Mouse (Mus musculus): ENCODE measurements at regions not wholly inside any gene's neighbourhood (a gene's known extent, or its start where the extent isn't known, plus 50 kb on each side); places are given as distances from the start of the nearest gene placed in this dataset.
"Not testable (repeated sequence)": the region's sequence is repeated elsewhere in the genome, so short reads cannot be mapped to it uniquely, and the experiment has no call there.

DNA sequence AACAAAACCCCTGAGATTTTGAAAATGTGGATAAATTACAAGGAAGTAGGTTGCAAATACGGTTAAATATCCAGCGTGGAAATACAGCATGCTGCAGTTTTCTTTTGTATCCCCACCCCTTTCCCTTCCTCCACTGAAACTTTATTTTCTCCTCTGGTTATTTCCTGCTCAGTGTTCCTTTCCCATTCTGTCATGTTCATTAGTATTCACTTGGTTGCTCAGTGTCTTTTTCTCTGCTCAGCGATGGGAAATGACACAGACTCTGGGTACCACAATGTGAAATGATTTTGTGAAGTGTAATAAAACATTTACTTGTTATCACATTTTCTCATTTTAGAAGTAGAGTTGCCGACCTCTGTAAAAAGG is 169.6 kb upstream of the Col8a1 start:
- no peak for DNase-seq

DNA sequence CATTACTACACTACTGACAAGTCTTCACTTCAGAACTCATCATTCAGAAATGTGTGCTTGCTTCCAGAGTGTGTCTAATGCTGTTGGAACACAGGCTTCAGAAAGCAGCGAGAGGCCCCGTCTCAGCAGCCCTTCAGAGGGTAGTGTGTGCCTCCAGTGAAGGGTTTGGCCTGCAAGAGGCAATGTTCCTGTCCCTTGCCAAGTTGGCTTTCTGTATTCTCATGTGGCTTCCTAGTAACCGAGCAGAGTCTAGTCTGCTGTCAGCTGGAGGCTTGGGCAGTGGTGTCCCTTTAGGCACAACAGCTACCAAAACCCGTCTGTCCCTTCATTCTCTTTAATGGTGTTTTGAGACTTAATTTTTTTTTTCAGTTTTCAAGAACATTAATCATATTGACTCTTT is 173.3 kb upstream of the Col8a1 start:
- DNase-seq = no peak

DNA sequence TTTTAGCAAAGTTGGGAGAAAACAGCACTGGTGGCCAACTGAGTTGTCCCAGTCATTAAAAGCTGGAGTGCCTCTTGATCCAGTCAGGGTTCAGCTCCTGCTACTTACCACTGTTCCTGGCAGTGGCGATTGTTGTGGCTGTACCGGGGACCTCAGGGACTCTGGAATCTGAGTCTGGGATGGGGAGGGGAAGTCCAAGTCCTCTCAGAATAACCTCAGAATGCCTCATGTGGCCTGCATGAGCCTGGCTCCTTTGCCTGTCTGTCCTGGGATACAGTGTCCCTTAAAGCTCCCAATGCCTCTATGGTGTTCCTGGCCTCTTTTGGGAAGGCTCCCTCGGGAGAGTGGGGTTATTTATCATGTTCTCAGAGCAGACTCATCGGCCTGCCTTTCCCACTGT is 173.8 kb upstream of the Col8a1 start:
- no peak for DNase-seq

DNA sequence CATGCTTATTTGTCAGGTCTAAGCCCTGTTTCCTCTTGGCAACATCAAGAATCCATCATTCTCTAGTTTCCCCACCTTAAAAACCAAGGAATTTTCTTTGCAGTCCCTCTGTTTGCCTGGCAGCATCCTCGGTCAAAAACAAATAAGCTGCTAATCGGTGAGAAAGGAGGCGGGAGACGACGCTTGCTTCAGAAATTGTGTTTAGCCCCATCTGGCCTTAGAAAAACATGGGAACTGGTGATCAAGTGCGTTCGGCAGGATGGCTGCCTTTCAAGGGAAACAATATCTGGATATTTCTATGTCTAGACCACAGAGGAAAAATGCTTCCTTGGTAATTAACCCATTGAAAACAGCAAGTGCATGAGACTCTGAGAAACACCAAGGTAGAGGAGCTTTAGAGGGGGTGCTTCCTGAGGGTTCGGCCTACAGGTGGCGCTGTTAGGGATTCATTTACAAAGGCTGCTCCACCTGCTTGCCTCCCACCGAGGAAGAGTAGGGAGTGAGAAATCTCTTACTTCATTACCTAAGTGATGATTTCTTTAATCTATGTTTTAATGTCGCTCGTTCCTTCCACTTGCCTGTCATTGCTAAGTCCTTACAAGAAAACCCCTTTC is 174.7 kb upstream of the Col8a1 start:
- no peak for DNase-seq

DNA sequence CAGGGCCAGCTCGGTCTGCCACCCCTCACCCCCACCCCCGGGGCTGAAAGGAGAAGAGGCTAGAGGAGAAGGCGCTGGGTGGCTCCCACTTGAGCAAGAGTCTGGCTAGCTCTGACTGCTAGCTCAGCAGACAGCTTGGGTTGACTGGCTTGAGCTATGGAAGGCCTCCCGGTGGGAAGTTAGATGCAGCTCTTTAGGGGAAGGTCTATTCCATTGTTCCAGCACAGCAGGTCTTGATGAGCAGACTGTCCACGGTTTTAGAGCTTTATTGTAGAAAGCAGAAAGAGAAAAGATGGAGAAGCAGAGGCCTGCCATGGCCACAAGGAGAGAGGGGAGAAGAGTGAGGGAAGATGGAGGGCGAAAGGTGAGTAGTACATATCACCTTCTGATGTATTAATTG is 190.9 kb upstream of the Col8a1 start:
- DNase-seq = no peak

DNA sequence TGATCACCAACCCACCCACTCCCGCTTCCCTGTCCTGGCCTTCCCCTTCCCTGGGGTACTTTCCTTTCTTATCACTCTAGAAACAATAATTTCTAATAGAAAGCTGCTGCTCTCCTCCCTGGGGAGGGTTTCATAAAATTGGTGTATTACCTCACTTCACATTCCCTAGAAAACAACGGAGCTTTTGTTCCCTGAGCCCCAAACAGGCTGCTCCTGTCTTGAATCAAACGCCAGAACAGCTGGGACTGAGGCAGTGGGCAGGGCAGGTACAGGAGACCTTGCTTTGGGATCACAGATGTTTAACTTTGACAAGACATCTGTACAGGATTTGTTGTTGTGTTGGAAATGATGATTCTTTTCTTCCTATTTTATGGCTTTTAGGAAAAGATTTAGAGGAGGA is 192.8 kb upstream of the Col8a1 start:
- DNase-seq = no peak

DNA sequence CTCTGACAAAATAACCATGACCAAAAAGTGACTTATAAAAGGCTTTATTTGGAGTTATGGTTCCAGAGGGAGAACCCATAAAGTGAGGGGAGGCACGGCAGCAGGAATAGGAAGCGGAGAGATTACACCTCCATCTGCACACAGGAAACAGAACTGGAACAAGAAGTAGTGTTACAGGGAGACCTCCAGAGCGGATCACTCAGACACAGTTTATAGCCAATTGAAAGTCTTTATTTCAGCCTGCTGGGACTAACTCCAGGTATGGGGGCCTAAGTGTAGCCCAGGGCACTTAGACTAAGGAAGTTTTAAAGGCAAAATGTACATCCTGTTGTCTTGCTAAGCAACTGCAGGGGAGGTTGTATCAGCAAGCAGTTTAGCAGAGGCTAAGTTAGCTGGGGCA is 195.1 kb upstream of the Col8a1 start:
- DNase-seq = no peak

DNA sequence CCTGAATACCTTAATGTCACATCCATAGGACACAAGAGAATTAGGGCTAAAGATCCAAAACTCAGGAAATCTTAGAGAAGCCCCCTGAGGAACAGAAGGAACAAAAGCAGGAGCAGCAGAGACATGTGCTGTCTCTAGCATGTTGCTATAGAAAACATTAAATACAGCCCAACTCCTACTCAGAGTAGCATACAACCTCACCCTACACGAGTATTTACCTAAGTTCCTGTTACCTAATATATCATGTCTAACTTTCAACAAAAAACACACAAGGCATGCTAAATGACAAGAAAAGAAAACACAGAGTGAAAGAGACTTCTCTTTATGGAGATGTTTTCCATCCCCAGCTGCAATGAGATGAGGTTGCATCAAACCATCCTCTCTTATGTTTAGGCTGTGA is 216.4 kb upstream of the Col8a1 start:
- no peak for DNase-seq

DNA sequence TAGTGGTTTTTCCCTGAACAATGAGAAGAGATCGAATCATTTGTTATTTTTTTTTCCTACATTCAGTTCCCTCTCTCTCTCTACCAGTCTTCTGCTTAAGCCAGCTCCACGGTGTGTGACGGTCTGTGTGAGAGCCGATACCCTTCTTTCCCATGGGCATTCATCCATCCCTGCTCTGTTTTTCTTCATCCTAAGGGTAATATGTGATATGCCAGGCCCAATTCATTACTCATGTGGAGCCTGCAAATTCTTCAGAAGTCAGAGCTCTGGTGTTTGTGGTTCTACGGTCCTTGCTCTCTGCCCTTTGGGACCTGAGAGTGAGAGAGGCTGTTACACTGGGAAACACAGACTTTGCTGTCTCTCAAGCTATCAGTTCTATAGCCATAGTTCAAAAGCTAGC is 229.6 kb upstream of the Col8a1 start:
- no peak for DNase-seq

DNA sequence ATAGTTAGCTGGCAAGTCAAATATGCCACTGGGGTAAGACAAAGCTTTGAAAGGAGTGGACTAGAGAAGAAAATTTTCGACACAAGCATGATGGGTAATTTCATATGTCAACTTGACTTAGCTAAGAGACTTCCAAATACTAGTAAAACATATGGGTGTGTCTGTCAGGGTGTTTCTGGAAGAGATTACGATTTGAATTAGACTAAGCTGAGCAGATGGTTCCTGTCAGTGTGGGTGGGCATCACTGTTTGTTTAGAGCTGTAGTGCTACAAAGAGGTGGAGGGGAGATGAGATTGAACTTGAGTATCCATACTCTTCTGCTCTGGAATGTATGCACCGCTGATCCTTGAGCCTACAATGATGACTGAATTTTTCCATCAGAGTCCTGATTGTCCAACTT is 251.2 kb upstream of the Col8a1 start:
- DNase-seq = no peak

DNA sequence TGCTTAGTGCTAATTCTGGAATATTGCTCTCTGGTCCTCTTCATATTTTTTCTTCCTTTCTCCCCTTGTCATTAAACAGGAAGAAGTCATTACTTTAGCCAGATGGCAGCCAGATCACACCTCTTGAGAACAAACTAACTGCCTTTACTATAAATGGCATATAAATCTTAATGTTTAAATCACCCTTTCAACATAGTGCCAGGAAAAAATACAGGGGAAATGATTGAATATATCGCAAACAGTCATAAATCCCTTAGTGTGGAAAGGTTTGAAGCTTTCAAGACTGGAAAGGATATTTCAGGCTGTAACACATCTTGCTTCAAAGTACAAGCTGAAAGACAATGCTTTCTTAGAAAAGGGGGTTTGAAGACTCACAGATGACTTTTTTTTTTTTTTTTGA is 259.0 kb upstream of the Col8a1 start:
- no peak for DNase-seq

DNA sequence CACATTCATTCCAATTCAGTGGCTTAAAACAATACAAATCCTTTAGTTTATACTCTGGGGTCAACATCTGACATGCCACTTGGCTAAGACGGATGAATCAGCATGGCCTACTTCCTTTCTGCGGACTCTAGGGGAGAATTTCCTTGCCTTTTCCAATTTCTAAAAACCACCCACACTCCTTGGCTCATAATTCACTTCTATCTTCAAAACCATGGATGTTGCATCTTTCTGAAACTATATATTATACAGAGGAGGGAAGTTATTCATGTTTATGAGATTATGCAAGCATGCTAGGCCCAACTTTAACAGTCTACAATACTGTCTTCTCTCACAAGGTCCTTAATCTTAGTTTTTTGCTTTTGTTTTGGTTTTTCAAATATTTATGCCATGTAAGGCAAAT is 273.0 kb upstream of the Col8a1 start:
- DNase-seq = no peak

DNA sequence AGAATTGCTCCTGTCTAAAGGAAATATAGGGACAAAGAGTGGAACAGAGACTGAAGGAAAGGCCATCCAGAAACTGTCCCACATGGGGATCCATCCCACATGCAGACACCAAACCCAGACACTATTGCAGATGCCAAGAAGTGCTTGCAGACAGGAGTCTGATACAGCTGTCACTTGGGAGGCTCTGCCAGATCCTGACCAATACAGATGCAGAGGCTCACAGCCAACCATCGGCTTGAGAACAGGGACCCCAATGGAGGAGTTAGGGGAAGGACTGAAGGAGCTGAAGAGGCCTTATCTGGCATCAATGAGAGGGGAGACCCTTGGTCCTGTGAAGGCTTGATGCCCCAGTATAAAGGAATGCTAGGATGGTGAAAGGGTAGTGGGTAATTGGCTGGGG is 274.0 kb upstream of the Col8a1 start:
- not testable (repeated sequence) for DNase-seq

DNA sequence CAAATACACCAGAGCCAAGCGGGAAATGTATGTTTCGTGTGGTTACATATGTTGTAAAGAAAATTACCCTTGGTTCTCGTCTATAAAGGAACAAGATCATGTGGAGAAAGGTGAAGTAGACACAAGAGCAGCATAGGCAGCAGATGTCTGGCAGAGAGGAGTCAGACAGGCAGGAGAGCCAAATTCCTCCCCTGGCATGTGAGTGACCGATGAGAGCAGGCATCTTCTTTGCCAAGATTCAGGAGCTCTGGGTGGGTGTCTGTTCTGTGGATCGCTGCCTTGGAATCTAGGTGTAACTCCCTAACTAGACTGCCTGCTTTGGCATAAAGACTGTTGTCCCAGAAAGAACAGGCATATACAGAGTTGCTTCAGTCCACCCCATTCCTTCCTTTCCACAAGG is 275.1 kb upstream of the Col8a1 start:
- no peak for DNase-seq

DNA sequence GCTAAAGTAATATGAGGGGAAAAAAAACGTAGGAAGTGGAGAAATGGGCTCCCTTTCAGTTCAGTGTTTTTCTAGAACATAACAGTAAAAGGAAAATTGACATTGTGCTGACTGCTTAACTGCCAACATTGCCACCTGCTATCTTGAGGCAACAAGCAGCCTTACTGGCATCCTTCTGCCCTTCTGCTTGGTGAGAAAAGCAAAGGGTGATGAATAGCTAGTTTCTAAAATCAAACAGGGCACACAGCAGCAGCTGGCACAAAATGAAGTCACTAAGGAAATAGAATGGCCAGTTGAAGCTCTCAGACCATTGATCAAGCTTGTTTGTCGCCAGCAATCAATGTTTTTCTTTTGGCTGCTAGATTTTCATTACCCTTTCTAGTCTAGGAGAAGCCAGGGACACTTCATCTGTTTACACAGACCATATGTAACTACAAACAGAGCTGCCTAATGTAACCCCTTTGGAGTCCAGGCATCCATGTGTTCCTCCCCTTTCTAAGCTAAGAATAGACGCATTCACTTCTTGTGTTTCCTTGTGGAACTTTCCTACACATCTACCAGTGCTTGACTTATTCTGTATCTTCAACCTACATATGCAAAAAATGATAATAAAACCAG is 314.2 kb upstream of the Col8a1 start:
- no peak for DNase-seq

DNA sequence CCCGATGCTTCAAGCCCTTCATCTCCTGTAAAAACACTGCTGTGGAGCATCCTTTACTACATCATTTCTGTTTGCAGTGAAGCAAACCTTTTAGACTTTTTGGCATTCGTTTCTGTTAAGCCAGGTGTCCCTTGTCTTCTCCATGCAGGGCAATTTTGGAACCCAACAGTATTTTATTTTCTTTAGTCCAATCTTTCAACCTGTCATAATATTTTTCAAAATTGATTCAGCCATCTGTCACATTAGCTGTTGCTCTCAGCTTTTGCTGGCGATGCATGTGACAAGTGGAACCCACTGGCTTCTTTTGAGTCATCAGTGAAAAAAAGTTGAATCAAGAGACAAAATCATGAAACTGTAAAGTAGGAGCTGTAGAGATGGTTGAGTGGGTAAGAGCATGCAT is 317.9 kb upstream of the Col8a1 start:
- DNase-seq = no peak

DNA sequence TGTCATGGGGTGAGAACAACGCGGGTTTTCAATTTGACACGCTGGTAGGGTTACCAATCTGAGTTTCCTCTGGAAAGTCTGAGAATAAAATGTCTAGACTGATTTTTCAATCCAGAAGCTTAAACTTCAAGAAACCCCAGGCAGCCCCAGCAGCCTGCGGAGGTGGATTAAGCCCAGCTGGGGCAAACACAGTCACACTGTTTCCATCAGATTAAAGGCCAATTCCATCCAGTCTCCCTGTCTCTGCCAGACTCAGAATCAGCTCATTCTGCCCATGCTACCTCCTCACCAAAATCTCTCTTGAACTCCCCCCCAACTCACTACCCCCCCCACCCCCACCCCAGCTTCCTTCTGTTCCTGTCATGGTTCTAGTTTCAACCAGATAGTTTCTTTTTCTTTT is 307.9 kb upstream of the Dcbld2 start:
- DNase-seq = no peak

DNA sequence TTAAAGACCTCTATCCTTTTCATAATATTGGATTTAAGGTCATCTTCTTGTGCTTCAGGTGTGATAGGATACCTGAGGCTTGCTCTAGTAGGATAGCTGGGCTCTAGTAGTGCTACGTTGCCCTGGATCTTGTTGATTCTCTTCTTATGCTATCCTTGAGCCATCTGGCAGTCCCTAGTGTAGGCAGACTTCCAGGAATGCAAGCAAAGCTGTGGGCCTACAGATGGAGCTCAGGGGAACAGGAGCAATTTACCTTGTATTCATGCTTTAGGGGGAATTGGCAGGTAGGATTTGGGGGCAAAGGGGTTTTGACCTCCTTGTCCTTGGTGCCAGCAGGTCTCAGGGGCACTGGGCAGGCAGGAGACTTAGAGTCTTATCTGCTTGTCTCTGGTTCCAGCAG is 297.8 kb upstream of the Dcbld2 start:
- no peak for DNase-seq

DNA sequence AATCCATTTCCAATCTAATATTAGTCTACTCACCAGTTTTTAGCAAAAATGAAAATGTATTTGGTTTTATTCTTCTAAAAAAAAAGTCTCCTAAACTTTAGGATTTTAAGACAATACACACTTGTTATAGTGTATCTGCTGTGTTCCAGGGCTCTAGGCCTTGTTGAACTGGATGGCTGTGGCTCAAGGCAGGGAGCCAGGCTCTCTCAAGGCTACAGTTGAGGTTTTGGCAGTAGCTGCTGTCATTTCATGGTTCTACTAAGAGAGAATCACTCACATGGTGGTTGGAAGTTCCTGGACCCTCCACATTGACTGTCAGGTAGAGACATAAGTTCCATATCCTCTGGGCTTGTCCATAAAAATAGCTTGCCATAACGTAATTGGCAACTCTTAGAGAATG is 282.2 kb upstream of the Dcbld2 start:
- no peak for DNase-seq

DNA sequence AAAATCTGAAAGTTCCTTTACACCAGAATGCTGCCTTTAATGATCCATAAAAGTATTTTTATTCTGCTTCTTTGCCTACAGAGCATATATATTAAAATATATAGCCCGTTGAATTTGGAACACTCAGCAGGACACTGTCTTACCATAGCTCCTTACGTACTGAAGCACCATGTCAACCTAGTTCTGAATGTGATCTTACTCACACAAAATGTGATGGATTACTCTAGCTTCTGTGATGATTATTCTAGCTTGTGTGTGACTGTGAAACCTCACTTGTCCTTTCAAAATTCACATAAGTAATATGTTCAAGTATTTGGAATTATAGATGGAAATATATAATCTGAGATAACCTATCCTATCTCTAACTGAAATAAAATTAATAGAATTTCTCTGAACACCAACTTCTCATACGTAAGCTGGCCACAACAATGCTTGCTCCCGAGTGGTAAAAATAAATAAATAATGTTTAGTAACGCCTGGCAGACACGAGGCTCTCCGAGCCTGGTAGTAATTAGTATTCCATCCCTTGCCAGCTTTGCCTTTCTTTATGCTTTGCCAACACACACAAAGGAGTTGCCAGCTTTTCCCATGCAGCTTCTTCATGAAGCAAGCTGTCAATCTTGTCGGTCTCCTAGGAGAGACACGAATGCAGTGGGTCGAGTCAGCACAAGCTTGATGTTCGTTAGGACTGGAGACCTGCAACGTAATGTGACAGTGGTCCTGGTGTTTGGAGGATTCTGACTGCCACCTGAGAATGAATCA is 271.9 kb upstream of the Dcbld2 start:
- peak; percentile 4 for DNase-seq

DNA sequence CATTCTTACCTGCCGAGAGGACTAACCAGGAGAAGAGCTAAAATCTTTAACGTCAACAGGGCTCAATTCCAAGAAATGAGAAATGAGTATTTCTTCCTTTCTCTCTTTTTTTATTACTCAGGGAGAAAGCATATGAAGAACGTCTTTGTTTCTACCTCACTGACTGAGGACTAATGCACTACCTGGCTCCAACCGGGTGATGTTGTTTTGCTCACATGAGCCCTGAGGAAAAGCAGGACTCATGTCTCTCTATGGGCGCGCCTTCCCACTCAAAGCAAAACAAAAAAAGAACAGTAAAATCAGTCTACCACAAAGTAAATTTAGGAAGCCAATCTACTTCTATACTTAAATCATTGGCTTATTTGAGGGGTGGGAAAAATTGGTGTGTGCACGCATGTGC is 271.3 kb upstream of the Dcbld2 start:
- no peak for DNase-seq

DNA sequence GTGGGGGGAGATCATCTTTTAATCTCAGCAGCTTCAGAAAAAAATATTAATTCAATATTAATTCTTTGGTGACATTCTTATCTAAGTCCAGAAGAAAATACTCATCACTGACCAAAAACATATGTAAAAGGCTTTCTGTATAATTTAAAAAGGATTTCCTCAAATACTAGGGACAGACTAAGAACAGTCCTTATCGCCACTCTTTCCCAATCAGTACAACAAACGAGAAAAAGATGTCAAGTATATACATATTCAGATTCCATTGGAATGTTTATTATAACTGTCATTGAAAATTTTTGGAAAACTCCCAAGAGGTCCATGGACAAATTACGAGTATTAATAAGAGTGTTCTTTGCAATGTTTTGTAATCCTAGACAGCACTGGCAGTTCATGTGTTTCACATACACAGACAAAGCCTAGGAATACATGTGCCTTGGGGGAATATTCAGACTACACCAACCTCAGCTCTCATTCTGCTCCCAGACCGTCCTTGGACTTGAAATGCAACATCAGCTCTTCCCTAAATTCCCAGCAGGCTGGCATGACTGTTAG is 270.4 kb upstream of the Dcbld2 start:
- DNase-seq = no peak

DNA sequence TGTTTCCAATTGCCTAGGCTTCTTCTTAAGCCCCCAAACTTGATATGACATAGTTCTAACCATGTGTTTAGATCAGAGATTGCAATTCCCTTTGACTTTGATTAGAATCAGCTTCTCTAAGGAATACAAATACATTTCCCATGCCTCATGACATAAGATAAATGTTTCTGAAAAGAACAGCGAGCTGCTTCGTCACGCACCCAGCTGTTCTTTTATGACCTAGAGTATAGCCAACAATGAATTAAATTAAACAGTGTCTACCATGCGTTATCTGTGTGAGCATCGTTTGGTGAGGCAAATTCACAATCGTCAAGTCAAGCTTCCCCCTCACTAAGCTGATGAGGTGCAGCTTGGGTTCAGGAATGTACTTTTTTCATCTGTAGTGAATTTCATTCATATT is 261.8 kb upstream of the Dcbld2 start:
- DNase-seq = no peak

DNA sequence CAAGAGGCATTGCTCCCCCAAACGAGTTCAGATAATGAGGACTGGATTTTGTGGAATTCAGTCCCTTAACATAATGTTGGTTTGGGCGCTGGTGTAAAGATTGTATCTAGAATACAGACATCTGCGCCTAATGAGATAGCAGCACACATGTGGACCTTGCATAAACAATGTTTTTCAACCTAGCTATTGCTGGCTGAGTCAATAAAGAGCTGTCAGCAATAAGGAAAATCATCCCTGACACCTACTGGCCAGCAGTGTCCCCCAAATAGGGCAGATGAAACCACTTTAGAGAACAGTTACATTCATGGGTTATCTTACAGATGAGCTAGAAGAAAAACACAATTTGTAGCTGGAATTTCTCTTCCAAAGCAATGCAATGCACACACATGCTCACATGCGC is 252.7 kb upstream of the Dcbld2 start:
- no peak for DNase-seq

Measured in kidney, adult 18-20 months (tissue).